Mouse (Mus musculus): Measurements from ENCODE around the gene Cmtm1.
"Not testable (repeated sequence)": the region's sequence is repeated elsewhere in the genome, so short reads cannot be mapped to it uniquely, and the experiment has no call there.

Cmtm1 gene

GRCm38 (mm10) chr8:104321930-104322329 lies 12.0 kb upstream of the Cmtm1 start, which contains the start of gene Cmtm2b:
Gene Cmtm2b (plus strand): TSS chr8:104322230.
- not testable (repeated sequence) for ATAC-seq (ENCODE audit: insufficient number of reproducible peaks, low FRiP score, low TSS enrichment)

DNA sequence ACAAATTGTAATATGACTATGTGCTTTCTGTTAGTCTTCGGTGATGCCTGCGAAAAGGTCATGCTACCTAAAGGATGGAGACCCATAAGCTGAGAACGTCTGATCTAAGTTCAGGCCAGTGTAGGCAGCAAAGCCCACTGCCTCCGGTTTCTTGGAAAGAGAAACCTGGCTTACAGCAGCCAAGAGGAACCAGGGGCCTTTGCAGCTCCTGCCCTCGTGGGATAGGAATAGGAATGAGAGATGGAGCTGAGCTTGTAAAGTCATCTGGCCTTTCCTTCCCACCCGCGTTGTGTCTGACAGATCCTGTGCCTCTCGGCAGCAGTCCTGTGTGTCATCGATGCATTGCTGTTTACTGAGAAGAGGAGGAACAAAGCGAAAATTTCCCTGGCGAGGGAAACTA lies 11.3 kb upstream of the Cmtm1 start, which contains the start of gene Gm11020:
TSS of gene Gm11020 (plus strand) at position 301 of the 400 bp plus-strand sequence.
- ATAC-seq (ENCODE audit: insufficient number of reproducible peaks, low FRiP score, low TSS enrichment): not testable (repeated sequence)

GRCm38 (mm10) chr8:104313311-104313710 lies 3.4 kb upstream of the Cmtm1 start:
- ATAC-seq (ENCODE audit: insufficient number of reproducible peaks, low FRiP score, low TSS enrichment): no peak

DNA sequence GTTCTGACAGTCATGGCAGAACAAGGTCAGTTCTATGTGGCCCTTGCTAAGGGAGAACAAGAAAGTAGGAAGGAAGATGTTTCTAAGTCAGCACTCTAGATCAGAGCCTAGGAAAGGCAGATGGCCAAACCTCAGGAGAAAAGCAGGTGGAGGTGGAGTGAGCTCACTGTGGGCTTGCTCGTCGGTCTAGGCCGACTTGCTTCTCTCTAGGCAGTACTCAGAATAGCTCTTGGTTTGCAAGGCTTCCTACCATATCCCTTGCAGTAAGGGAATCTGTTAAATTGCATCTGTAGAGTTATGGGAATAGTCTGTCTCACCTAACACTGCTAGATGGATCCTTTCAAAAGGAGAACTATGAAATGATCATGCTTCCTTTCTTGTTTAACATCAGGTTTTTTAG lies 2.1 kb upstream of the Cmtm1 start:
- ATAC-seq (ENCODE audit: insufficient number of reproducible peaks, low FRiP score, low TSS enrichment): not testable (repeated sequence)

- not testable (repeated sequence) for ATAC-seq (ENCODE audit: insufficient number of reproducible peaks, low FRiP score, low TSS enrichment)
Measured at GRCm38 (mm10) chr8:104308341-104308740, 1.6 kb downstream of the Cmtm1 start.

GRCm38 (mm10) chr8:104304962-104305361 lies 5.0 kb downstream of the Cmtm1 start:
- no peak for ATAC-seq (ENCODE audit: insufficient number of reproducible peaks, low FRiP score, low TSS enrichment)

GRCm38 (mm10) chr8:104302536-104302935 lies 7.4 kb downstream of the Cmtm1 start:
- ATAC-seq (ENCODE audit: insufficient number of reproducible peaks, low FRiP score, low TSS enrichment): not testable (repeated sequence)

GRCm38 (mm10) chr8:104301577-104301976 lies 8.4 kb downstream of the Cmtm1 start:
- not testable (repeated sequence) for ATAC-seq (ENCODE audit: insufficient number of reproducible peaks, low FRiP score, low TSS enrichment)

GRCm38 (mm10) chr8:104294396-104294795 lies 15.5 kb downstream of the Cmtm1 start:
- ATAC-seq (ENCODE audit: insufficient number of reproducible peaks, low FRiP score, low TSS enrichment): no peak

GRCm38 (mm10) chr8:104293081-104293480 lies 16.9 kb downstream of the Cmtm1 start, which contains the start of gene Cmtm2a:
Gene Cmtm2a (minus strand): TSS chr8:104293181.
- not testable (repeated sequence) for ATAC-seq (ENCODE audit: insufficient number of reproducible peaks, low FRiP score, low TSS enrichment)

DNA sequence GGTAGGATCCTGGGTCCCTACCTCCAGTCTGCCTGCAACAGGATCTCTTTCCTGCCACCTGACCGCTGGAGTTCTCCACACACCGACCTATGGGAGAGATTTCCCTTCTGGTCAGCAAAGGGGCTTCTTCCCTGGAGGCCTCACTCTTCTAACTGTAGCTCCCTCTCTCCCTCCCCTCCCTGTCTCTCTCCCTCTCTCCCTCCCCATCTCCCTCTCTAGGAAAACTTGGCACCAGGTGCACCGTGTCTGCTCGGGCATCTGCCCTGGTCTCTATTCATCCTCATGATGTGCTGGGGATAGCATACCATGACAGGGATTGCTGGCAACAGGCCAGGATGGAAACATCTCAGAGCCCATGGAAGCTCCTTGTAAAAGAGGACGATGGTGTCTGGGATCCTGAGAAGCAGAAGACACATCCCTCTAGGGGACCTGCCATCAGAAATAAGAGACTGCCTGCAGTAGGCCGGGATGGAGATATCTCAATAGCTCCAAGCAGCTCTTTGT lies 41.0 kb downstream of the Cmtm1 start:
- ATAC-seq (ENCODE audit: insufficient number of reproducible peaks, low FRiP score, low TSS enrichment): no peak

GRCm38 (mm10) chr8:104268368-104268767 lies 41.6 kb downstream of the Cmtm1 start:
- ATAC-seq (ENCODE audit: insufficient number of reproducible peaks, low FRiP score, low TSS enrichment): no peak

GRCm38 (mm10) chr8:104264271-104264935 lies 45.5 kb downstream of the Cmtm1 start:
- ATAC-seq (ENCODE audit: insufficient number of reproducible peaks, low FRiP score, low TSS enrichment): not testable (repeated sequence)

DNA sequence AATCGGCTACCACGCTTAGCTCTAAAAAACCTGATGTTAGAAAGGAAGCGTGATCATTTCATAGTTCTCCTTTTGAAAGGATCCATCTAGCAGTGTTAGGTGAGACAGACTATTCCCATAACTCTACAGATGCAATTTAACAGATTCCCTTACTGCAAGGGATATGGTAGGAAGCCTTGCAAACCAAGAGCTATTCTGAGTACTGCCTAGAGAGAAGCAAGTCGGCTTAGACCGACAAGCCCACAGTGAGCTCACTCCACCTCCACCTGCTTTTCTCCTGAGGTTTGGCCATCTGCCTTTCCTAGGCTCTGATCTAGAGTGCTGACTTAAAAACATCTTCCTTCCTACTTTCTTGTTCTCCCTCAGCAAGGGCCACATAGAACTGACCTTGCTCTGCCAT lies 48.1 kb downstream of the Cmtm1 start:
- not testable (repeated sequence) for ATAC-seq (ENCODE audit: insufficient number of reproducible peaks, low FRiP score, low TSS enrichment)

GRCm38 (mm10) chr8:104253016-104253415 lies 56.9 kb downstream of the Cmtm1 start:
- no peak for ATAC-seq (ENCODE audit: insufficient number of reproducible peaks, low FRiP score, low TSS enrichment)

- ATAC-seq (ENCODE audit: insufficient number of reproducible peaks, low FRiP score, low TSS enrichment): no peak
Measured at GRCm38 (mm10) chr8:104251461-104251860, 58.5 kb downstream of the Cmtm1 start.

GRCm38 (mm10) chr8:104250439-104251367 lies 59.2 kb downstream of the Cmtm1 start, which contains the start of gene Cklf:
Gene Cklf (plus strand): TSS chr8:104250861.
- peak; percentile 68 for ATAC-seq (ENCODE audit: insufficient number of reproducible peaks, low FRiP score, low TSS enrichment)

DNA sequence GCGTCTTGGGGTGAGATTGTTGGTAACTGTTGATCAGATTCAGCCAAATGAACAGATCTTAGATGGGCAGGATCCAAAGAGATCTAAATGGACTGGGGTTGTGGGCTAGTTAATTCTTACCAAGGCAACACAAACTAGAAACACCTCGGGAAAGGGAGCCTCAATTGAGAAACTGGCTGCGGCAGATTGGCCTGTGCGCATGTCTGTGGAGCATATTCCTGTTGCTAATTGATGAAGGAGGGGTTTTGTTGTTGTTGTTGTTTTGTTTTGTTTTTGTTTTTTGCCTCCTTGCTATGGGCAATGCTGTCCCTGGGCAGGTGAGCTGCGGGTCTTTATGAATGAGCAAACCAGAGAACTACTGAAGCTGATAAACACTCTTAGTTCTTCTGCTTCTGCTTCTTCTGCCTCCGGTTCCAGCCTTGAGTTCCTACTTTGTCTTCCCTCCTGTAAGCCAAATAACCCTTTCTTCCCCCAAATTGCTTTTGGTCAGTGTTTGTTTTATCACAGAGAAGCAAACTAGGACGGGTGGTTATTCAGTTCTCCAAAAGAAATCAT lies 60.4 kb downstream of the Cmtm1 start:
- ATAC-seq (ENCODE audit: insufficient number of reproducible peaks, low FRiP score, low TSS enrichment): no peak

- ATAC-seq (ENCODE audit: insufficient number of reproducible peaks, low FRiP score, low TSS enrichment): peak; percentile 78
Measured at GRCm38 (mm10) chr8:104248276-104248675, 61.7 kb downstream of the Cmtm1 start, which contains the start of gene Tk2. Gene Tk2 (minus strand): TSS chr8:104248558.

GRCm38 (mm10) chr8:104247908-104248275 lies 62.1 kb downstream of the Cmtm1 start:
- 0 out of 2 replicates have a peak, but pooled peaks have one; percentile 24 for ATAC-seq (ENCODE audit: insufficient number of reproducible peaks, low FRiP score, low TSS enrichment)
